Mouse (Mus musculus): Measurements from ENCODE around the gene Hist1h2bg.
"Not testable (repeated sequence)": the region's sequence is repeated elsewhere in the genome, so short reads cannot be mapped to it uniquely, and the experiment has no call there.

Gene Hist1h2bg

DNA sequence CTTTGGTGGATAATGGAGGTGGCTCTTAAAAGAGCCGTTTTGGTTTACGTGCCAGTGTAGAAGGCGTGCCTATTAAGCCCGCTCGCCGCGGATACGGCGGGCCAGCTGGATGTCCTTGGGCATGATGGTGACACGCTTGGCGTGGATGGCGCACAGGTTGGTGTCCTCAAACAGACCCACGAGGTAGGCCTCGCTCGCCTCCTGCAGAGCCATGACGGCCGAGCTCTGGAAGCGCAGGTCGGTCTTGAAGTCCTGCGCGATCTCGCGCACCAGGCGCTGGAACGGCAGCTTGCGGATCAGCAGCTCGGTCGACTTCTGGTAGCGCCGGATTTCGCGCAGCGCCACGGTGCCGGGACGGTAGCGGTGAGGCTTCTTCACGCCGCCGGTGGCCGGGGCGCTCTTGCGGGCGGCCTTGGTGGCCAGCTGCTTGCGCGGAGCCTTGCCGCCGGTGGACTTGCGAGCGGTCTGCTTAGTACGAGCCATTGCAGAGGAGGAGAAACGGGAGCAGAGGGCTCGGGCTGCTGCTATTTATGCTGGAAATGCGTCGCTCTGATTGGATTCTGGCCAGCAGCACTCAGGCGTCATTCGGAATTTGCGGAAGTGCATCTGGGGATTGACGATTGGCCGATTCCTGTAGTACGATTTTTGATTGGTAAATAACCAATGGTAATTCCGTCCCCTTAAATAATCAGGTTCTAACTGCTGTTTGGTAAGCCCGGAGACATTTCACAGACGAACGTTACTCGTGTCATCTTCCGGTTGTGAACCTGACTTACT, 9.1 kb upstream of the Hist1h2bg start, which contains the start of gene Hist1h3e:
Hist1h3e (minus strand) TSS at position 487 of the 777 bp plus-strand sequence.
- DNase-seq (ENCODE audit: low spot score in 2 of 2) = peak; percentile 93 to 94

DNA sequence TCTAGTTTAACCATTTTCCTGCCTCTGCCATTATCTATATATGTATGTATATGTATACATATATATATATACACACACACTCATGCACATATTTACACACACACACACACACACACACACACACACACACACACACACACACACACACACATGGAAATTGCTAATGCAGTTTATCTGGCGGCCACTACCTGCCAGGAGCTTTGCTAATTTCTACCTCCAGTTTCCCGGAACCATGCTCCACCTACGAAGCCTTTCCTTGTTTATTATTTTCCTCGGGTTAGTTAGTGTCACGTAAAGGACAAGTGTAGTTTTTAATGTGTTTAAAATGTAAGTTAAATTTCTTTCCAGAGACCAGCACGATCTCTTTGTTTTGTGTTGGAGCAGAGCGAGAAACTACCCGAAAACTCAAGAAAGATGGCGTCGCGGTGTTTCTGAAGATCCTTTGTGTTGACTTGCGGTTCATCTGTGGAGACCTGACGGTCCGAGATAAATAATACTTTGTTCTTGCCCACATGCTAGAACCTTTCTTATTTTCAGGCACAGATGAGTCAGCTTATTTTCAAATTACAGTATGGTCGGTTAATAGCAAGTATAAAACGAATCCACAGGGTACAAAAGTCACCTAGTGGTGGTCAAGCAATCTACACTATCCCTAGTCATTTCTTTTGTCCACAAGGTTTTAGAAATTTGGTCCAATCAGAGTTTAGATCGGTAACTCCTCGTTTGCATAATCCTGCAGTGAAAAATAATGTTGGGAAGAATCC, 8.3 kb upstream of the Hist1h2bg start:
- DNase-seq (ENCODE audit: low spot score in 2 of 2) = no peak

DNA sequence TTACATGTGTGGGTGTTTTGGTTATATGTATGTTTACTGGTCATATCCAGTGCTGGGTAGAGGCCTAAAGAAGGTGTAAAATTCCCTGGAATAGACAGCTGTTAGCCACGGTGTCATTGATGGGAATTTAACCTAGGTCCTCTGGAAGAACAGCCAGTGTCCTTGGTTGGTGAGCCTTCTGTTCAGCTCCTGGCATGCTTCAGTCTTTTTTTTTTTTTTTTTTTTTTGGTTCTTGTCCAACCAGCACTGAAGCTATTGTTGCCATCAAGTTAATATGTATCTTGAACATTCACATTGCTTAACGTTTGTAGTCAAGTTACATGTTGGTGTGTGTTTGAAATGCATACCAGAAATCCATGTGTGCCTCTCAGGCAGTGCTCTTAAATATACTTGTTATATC, 6.7 kb upstream of the Hist1h2bg start:
- no peak for DNase-seq (ENCODE audit: low spot score in 2 of 2)

DNA sequence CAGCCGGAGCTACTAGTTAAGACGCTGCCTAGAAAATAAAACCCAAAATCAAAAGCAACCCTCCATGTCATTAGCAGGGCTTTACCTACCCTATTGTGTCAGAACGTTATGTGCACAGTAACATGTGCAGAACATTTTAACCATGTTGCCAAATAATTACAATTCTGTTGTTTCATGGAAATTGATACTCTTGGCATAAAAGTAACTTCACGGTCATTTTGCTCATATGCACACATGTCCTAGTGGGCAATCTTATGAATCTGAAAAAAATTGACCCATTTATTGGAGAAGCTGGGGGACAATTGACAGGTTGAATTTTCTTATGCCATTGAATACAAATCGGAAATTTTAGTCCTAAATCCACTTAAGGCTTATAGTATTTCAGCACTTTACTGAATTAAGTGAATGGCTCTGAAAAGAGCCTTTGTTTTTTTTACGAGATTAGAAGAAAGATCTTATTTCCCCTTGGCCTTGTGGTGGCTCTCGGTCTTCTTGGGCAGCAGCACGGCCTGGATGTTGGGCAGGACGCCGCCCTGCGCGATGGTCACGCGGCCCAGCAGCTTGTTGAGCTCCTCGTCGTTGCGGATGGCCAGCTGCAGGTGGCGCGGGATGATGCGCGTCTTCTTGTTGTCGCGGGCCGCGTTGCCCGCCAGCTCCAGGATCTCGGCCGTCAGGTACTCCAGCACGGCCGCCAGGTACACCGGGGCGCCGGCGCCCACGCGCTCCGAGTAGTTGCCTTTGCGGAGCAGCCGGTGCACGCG, 755 bp upstream of the Hist1h2bg start:
- not testable (repeated sequence) for DNase-seq (ENCODE audit: low spot score in 2 of 2)

DNA sequence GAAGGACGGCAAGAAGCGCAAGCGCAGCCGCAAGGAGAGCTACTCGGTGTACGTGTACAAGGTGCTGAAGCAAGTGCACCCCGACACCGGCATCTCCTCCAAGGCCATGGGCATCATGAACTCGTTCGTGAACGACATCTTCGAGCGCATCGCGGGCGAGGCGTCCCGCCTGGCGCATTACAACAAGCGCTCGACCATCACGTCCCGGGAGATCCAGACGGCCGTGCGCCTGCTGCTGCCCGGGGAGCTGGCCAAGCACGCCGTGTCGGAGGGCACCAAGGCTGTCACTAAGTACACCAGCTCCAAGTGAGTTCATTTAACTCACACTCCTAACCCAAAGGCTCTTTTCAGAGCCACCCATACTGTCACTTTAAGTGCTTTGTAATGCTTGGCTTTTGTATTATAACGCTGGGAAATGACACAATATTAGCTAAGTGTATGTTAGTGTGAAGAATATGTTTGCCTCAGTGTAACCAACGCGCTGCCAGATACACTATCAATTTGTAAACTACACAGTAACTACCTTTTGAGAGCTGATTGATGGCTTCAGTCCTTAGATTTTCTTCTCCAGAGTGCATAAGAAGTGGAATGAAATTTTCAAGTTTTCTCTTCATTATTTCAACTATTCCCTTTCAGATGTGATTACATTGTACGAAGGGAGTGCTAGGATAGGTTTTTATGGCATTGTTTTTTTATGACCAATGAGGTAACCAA, 465 bp downstream of the Hist1h2bg start:
- not testable (repeated sequence) for DNase-seq (ENCODE audit: low spot score in 2 of 2)

DNA sequence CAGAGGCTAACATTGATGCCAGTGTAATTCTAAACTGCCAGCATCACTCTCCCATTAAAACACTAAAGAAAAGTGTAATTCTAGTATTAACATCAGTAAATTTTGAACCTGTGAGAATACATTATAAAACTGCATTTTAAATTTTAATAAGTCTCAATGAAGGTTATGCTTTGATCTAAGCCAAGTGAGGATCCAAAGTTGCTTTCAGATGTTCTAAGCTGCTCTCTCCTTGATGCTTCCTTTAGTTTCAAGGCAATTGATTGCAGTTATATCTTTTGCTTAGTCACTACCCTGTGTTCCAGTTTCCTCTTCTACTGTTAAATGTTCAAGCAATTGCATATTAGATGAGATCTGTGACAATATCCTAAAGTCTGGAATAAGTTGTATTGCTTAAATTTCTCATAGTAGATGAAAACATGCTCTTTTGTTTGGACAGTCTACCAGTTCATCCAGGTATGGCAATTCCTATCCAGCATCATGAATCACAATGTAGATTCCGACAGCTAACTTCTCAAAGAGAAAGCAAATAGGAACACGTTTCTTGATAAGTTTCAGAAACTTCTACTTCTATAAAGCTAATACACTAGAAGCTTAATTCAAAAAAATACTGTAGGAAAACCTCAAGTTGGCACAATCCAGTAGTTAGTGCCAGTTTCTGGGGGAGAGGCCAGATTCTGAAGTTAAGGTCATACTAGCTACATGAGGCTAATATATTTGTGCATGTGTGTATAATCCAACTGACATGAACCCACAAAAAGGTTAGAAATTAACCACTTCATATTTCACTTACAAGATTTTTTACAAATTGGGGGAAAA, 1.2 kb downstream of the Hist1h2bg start:
- no peak for DNase-seq (ENCODE audit: low spot score in 2 of 2)

DNA sequence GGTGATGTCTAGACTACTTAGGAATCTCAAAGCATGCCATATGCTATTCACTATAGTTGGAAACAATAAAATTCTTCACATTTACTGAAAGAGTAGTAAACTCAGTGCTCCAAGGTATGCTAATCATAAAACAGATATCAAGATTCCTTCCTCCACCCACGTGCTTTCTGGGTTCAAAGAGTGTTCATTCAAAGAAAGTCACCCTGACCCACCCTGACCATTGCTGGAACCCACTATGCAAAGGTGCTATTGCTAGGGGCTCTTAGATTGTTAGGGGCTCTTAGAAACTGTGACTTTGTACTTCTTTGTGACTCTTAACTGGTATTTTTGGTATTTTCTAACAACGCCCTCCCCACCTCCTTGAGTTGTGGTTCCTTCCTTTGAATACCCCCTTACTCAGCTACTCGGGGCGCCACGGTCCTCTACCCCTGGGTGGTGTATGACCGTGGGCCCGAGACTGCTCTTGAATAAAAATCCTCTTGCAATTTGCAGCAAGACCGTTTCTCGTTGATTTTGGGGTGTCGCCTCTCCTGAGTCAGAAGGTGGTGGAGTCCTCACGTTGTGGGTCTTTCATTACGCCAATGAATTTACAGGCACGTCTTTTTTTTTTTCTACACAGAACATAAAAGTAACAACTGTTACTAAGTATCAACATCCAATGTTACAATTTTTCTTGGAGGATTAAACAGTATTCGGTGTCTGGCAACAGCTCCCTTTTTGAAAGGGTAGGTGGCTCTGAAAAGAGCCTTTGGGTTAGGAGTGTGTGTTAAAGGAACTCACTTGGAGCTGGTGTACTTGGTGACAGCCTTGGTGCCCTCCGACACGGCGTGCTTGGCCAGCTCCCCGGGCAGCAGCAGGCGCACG, 2.1 kb downstream of the Hist1h2bg start:
- DNase-seq (ENCODE audit: low spot score in 2 of 2) = not testable (repeated sequence)

DNA sequence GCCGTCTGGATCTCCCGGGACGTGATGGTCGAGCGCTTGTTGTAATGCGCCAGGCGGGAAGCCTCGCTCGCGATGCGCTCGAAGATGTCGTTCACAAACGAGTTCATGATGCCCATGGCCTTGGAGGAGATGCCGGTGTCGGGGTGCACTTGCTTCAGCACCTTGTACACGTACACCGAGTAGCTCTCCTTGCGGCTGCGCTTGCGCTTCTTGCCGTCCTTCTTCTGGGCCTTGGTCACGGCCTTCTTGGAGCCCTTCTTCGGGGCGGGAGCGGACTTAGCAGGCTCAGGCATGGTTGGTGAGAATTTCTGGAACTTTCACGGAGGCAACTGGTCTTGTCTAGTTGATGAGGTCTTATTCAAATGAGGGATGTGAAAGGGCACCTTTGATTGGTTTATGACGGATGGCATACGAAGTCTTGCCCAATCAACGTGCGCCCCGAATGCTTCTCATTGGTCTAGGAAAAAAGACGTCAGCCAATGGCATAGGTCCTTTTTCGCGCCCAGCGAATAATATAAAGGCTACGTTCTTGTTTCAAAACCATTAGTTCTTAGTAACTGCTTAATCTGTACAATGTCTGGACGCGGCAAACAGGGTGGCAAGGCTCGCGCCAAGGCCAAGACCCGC, 2.8 kb downstream of the Hist1h2bg start, which contains the start of the genes Hist1h2bf and Hist1h2ad:
Hist1h2bf (minus strand) TSS at position 299 of the 627 bp plus-strand sequence.
Hist1h2ad (plus strand) TSS at position 484 of the 627 bp plus-strand sequence.
- DNase-seq (ENCODE audit: low spot score in 2 of 2) = peak; percentile 78 to 87

DNA sequence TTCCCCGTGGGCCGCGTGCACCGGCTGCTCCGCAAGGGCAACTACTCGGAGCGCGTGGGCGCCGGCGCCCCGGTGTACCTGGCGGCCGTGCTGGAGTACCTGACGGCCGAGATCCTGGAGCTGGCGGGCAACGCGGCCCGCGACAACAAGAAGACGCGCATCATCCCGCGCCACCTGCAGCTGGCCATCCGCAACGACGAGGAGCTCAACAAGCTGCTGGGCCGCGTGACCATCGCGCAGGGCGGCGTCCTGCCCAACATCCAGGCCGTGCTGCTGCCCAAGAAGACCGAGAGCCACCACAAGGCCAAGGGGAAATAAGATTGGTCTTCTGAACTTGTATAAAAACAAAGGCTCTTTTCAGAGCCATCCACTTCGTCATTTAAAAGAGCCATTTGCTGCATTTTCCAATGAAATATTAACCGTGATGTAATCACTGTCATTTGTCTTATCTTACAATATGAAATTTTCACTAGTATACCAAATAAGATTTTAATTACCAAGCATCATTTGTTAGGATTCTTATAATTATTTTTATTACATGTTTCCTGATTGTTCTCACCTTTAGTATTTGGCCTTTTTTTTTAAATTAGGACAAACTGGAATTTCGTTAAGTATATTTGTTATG, 3.5 kb downstream of the Hist1h2bg start:
- DNase-seq (ENCODE audit: low spot score in 2 of 2) = not testable (repeated sequence)

DNA sequence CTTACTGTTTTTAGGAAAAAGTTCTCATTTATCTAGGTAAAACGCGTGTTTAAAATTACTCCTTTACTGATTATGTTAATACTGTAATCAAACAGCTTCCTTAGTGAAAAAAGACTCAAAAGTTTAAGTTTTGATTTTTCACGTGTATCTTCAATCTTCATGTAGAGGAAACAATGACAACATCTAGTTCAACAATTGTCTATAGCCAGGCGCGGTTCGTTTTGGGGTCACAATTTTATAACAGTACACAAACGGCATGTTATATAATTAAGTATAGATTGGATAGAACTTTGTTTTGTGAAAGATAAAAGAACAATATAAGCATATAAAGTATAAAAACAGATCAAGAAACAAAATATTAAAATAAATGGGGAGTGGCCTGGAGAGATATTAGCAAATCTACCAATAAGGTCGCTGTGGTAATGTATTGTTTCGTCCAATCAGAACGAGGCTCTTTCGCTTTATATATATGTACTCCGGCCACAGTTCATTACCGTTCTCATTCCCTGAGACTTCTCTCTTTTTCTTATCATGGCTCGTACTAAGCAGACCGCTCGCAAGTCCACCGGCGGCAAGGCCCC, 4.2 kb downstream of the Hist1h2bg start, which contains the start of gene Hist1h3d:
Hist1h3d (plus strand) TSS at position 493 of the 581 bp plus-strand sequence.
- DNase-seq (ENCODE audit: low spot score in 2 of 2) = peak; percentile 20 to 49

DNA sequence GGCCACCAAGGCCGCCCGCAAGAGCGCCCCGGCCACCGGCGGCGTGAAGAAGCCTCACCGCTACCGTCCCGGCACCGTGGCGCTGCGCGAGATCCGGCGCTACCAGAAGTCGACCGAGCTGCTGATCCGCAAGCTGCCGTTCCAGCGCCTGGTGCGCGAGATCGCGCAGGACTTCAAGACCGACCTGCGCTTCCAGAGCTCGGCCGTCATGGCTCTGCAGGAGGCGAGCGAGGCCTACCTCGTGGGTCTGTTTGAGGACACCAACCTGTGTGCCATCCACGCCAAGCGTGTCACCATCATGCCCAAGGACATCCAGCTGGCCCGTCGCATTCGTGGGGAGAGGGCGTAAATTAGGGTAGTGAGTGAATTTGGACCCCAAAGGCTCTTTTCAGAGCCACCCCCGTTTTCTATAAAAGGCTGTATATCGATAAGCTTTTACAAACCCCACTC, 4.7 kb downstream of the Hist1h2bg start:
- not testable (repeated sequence) for DNase-seq (ENCODE audit: low spot score in 2 of 2)

DNA sequence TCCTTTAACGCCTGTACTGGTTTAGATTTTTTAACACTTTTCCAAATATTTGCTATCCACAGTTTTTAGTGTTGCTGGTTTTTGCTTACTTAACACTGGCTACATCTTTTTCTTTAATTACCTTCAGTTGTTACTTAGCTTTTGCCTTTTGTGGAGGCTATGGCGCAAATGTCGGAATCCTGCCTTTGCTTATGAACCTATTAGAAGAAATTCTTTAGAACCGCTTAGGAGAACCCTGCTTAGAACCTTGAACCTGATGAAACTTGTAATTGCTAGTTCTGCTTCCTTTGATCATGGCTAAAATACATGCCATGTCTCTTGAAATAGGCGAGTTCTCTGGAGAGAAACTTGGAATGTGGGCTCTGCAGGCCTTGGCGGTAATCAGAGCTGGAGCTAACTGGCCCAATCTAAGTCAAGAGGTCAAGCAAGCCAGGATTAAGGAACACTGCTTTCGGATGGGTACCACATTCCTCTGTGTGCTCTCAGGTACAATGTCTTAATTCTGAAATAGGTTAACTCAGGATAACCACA, 5.2 kb downstream of the Hist1h2bg start:
- no peak for DNase-seq (ENCODE audit: low spot score in 2 of 2)

DNA sequence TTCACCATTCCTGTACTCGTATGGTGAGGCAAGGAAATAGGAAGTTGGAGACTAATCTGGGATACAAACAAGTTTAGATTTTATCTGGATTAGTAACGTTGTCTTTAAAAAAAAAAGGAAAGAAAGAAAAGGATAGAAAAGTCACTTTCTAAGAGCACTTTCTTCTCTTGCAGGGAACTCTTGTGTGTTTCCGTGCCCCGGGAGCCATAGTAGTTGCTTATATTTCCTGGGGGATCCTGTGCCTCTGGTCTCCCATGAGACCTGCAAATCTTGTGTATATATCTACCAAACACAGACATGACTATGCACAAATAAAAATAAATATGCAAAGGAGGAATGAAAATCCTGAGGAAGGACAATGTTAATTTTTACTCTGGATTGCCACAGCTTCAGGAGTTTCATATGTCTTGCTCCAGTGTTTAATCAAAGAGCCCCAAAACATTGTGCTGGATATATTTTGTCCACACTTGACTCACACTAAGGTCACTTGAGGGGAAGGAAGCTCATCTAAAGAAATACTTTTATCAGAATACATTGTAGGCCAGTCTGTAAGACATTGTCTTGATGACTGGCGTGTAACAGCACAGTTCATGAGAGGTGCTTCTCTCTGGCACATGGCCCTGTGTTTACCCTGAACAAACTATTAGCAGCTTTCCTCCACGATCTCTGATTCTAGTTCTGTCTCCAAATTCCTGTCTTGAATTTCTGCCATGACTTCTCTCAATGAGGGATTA, 5.9 kb downstream of the Hist1h2bg start:
- DNase-seq (ENCODE audit: low spot score in 2 of 2) = no peak

DNA sequence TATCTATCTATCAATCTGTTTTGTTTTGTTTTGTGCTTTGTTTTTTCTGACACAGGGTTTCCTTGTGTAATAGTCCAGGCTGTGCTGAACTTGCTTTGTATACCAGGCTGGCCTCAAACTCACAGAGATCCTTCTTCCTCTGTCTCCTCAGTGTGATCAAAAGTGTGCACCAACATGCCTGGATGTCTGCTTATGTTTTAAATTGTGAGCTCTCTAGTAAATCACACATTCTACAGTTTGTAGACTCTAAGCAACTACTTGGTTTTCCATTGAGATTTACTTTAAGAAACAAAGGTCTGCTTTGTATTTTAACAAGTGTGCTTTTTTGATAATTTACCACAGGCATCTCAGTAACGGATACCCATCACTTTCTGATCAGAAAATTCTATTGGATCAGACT, 6.6 kb downstream of the Hist1h2bg start:
- no peak for DNase-seq (ENCODE audit: low spot score in 2 of 2)

DNA sequence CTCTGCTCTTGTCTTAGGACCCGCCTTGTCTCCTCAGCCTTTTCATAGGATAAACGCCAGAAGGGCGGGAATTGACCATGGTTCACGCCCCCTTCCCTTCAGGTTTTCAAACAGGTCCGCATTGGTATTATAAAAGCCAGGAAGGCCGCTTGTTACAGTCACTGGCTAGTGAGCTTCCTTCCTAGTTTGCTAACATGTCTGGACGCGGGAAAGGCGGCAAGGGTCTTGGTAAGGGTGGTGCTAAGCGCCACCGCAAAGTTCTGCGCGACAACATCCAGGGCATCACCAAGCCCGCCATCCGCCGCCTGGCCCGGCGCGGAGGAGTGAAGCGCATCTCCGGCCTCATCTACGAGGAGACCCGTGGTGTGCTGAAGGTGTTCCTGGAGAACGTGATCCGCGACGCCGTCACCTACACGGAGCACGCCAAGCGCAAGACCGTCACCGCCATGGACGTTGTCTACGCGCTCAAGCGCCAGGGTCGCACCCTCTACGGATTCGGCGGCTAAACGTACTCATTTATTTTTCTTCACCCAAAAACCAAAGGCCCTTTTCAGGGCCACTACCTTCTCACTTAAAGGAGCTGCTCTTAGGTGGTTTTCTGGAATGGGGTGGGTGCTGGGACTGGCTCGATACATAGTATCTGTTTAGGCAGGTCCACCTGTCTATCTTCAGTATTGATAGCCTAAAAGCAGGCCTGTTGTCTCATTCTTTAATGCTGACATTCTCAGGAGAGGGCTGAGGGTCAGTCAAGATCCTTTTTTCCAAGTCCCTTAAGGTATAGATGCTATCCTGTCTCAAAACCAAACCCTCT, 10.4 kb downstream of the Hist1h2bg start, which contains the start of gene Hist1h4d:
Hist1h4d (plus strand) TSS at position 191 of the 811 bp plus-strand sequence.
- peak; percentile 97 to 99 for DNase-seq (ENCODE audit: low spot score in 2 of 2)

Data from frontal cortex, postnatal 25 days (tissue).